Mouse (Mus musculus): ENCODE measurements around the gene Oit3. TPM values are rescaled to one million over a fixed set of nuclear protein-coding genes. Genes with fewer than 3 reads are reported as not detected.
A peak's percentile ranks its signal among the peaks of the same experiment; 100 is the strongest.
"Not testable (repeated sequence)": the region's sequence is repeated elsewhere in the genome, so short reads cannot be mapped to it uniquely, and the experiment has no call there.

Oit3 gene
- polyA plus RNA-seq, 1 experiment from 2014 or later: 1.9 TPM

DNA sequence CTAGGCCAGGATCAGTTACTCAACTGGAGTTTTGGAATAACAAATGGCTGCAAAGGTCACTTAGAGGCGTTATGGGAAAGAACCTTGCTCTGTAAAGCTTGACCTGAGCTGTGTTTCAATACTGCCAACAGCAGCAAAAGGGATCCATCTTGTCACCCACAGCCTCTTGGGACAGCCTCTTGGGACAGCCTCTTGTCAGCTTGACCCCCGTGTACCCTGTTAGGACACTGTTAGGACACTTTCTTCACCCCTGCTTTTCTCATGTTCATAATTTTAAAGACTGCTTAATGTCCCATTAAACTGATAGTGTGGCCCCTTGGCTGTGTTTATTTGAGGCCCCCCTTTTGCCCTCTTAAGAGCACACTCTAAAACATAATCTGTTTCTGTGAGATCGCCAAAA lies 17.1 kb downstream of the Oit3 start:
- ATAC-seq (ENCODE audit: low FRiP score, low TSS enrichment): peak; percentile 51; the same call in 1 of the 2 replicates
- H3K36me3 ChIP-seq (ENCODE audit: control insufficient read depth, insufficient read depth, low read length): no peaks in the 10 kb centered on the region
- no peak overlapping the region for H3K27ac ChIP-seq (ENCODE audit: low read depth, low read length)
- H3K27me3 ChIP-seq (ENCODE audit: control insufficient read depth, insufficient read depth, low read length): no peaks in the 10 kb centered on the region
- no peak overlapping the region for H3K4me3 ChIP-seq (ENCODE audit: low read length)
- WGBS: 14% methylated on average over 3 of the region's 3 CpGs
- peaks cover 9% of the 10 kb centered on the region; the same call in 1 of the 2 replicates for H3K4me1 ChIP-seq (ENCODE audit: control insufficient read depth, insufficient read depth, low read length)
- no peak overlapping the region for H3K4me2 ChIP-seq (replicated peaks; ENCODE audit: low read depth, low read length)
- H3K9me3 ChIP-seq (ENCODE audit: control insufficient read depth, low read length): no peaks in the 10 kb centered on the region
- no peak overlapping the region for H3K9ac ChIP-seq (ENCODE audit: low read depth, low read length)

DNA sequence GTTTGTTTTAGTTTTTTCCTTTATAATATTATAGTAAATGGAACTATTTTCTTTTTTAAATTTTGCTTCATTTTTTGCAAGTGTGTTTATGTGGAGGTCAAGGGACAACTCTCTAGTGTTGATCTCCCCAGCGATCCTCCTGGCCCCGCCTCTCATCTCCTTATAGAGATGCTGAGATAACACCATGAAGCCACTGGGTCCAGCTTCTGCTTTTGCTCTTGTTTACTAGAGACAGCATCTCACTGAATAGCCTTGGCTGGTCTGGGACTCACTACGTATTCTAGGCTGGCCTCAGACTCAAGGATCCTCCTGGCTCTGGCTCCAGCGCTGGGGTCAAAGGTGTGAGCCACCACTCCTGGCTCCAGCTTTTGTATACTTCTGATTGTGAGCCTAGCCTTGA lies 22.1 kb downstream of the Oit3 start:
- H3K27me3 ChIP-seq (ENCODE audit: control insufficient read depth, insufficient read depth, low read length): no peaks in the 10 kb centered on the region
- H3K4me3 ChIP-seq (ENCODE audit: low read length): no peak overlapping the region
- H3K9ac ChIP-seq (ENCODE audit: low read depth, low read length): no peak overlapping the region
- H3K36me3 ChIP-seq (ENCODE audit: control insufficient read depth, insufficient read depth, low read length): no peaks in the 10 kb centered on the region
- H3K27ac ChIP-seq (ENCODE audit: low read depth, low read length): no peak overlapping the region
- H3K4me1 ChIP-seq (ENCODE audit: control insufficient read depth, insufficient read depth, low read length): peaks cover 5% of the 10 kb centered on the region; the same call in 1 of the 2 replicates
- H3K4me2 ChIP-seq (replicated peaks; ENCODE audit: low read depth, low read length): no peak overlapping the region
- WGBS: 85% methylated on average over 4 of the region's 4 CpGs
- ATAC-seq (ENCODE audit: low FRiP score, low TSS enrichment): no peak
- H3K9me3 ChIP-seq (ENCODE audit: control insufficient read depth, low read length): no peaks in the 10 kb centered on the region

DNA sequence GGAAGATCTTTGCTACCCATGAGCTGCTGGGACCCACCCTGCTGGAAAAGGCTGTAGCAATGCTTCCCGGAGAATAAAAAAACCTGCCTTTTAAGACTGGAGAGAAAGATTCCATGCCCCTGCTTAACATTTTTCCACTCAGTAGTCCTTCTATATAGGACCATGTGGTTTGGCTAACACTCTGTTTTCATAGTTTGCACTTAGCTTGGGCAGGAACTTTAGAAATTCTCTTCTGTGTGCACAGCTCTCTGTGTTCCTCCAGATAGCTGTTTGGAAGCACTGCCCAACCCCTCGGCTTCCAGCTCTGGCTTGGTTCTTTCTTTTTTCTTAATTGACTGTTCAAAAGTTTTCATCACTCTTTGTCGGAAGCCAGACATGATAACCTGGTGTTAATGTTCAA lies 25.0 kb downstream of the Oit3 start:
- no peaks in the 10 kb centered on the region for H3K27me3 ChIP-seq (ENCODE audit: control insufficient read depth, insufficient read depth, low read length)
- no peaks in the 10 kb centered on the region for H3K9me3 ChIP-seq (ENCODE audit: control insufficient read depth, low read length)
- 86% methylated on average over 3 of the region's 3 CpGs for WGBS
- H3K36me3 ChIP-seq (ENCODE audit: control insufficient read depth, insufficient read depth, low read length): no peaks in the 10 kb centered on the region
- ATAC-seq (ENCODE audit: low FRiP score, low TSS enrichment): no peak
- H3K27ac ChIP-seq (ENCODE audit: low read depth, low read length): no peak overlapping the region
- no peak overlapping the region for H3K4me2 ChIP-seq (replicated peaks; ENCODE audit: low read depth, low read length)
- no peak overlapping the region for H3K4me3 ChIP-seq (ENCODE audit: low read length)
- H3K4me1 ChIP-seq (ENCODE audit: control insufficient read depth, insufficient read depth, low read length): no peaks in the 10 kb centered on the region
- no peak overlapping the region for H3K9ac ChIP-seq (ENCODE audit: low read depth, low read length)

DNA sequence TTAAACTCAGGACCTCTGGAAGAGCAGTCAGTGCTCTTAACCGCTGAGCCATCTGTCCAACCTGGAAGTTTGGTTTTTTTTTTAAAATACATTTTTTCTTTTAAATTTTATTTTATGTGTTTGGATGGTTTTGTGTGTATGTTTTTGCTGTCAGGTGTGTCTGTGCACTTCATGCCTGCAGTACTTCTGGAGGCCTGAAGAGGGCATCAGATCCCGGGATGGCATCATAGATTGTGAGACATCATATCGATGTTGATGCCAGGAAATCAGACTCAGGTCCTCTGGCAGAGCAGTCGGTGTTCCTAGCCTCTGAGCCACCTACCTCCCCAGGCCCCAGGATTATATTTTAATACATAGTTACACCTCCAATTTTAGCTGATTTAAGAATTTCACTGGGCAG lies 27.9 kb downstream of the Oit3 start:
- Histone ChIP-seq H3K27me3 (ENCODE audit: control insufficient read depth, insufficient read depth, low read length) (no peaks in the 10 kb centered on the region), H3K36me3 (ENCODE audit: control insufficient read depth, insufficient read depth, low read length) (no peaks in the 10 kb centered on the region), H3K4me3 (ENCODE audit: low read length) (no peak overlapping the region), H3K27ac (ENCODE audit: low read depth, low read length) (no peak overlapping the region), H3K4me1 (ENCODE audit: control insufficient read depth, insufficient read depth, low read length) (0 out of 2 replicates have a peak, but pooled peaks cover 3% of the 10 kb centered on the region), H3K4me2 (replicated peaks; ENCODE audit: low read depth, low read length) (no peak overlapping the region), H3K9me3 (ENCODE audit: control insufficient read depth, low read length) (no peaks in the 10 kb centered on the region), H3K9ac (ENCODE audit: low read depth, low read length) (no peak overlapping the region)
- ATAC-seq (ENCODE audit: low FRiP score, low TSS enrichment): no peak
- WGBS: 94% methylated on average over 4 of the region's 4 CpGs

DNA sequence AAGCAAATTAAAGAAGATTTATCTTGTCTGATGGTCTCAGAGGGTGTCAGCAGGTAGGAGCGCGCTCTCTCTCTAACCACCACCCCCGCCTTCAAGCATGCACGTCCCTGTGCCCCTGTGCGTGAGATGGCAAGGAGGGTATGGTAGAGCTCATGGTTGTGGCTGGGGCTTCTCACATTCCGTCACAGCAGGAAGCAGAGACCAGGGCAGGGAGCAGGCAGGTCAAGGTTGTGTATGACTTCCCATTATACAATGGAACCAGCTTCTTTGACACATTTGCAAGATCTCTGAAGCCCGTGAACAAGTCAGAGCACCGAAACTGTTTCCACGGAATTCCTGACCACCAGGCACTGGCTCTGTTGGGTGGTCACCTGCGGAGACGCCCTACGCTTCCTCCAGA lies 31.3 kb downstream of the Oit3 start:
- no peaks in the 10 kb centered on the region for H3K36me3 ChIP-seq (ENCODE audit: control insufficient read depth, insufficient read depth, low read length)
- H3K9ac ChIP-seq (ENCODE audit: low read depth, low read length): no peak overlapping the region
- no peaks in the 10 kb centered on the region for H3K27me3 ChIP-seq (ENCODE audit: control insufficient read depth, insufficient read depth, low read length)
- no peak overlapping the region for H3K27ac ChIP-seq (ENCODE audit: low read depth, low read length)
- H3K4me1 ChIP-seq (ENCODE audit: control insufficient read depth, insufficient read depth, low read length): 0 out of 2 replicates have a peak, but pooled peaks cover 4% of the 10 kb centered on the region
- no peak overlapping the region for H3K4me2 ChIP-seq (replicated peaks; ENCODE audit: low read depth, low read length)
- no peaks in the 10 kb centered on the region for H3K9me3 ChIP-seq (ENCODE audit: control insufficient read depth, low read length)
- ATAC-seq (ENCODE audit: low FRiP score, low TSS enrichment): no peak
- H3K4me3 ChIP-seq (ENCODE audit: low read length): no peak overlapping the region
- WGBS: 61% methylated on average over 12 of the region's 12 CpGs

DNA sequence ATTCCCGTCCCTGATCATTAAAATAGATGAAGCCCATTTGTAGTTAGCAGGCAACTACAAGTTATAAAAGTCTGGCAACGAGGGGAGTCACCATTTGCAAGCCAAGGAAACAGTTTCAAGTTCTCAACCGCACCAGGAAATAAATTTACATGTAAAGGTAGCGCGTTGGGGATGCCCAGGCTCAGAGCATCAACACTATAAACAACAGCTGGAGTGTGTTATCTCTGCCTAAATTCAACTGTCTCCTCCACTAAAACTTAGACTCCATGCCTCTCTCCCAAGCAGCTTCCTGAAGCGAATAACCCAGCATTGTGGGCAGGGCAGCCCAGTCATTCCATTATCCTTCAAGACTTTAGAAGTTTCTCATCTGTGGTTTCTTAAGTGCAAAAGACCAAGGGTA lies 33.1 kb downstream of the Oit3 start:
- H3K27me3 ChIP-seq (ENCODE audit: control insufficient read depth, insufficient read depth, low read length): no peaks in the 10 kb centered on the region
- H3K27ac ChIP-seq (ENCODE audit: low read depth, low read length): no peak overlapping the region
- H3K4me1 ChIP-seq (ENCODE audit: control insufficient read depth, insufficient read depth, low read length): 0 out of 2 replicates have a peak, but pooled peaks cover 4% of the 10 kb centered on the region
- H3K4me3 ChIP-seq (ENCODE audit: low read length): no peak overlapping the region
- peak; percentile 68; the same call in 1 of the 2 replicates for ATAC-seq (ENCODE audit: low FRiP score, low TSS enrichment)
- 12% methylated on average over 6 of the region's 6 CpGs for WGBS
- H3K9ac ChIP-seq (ENCODE audit: low read depth, low read length): no peak overlapping the region
- H3K4me2 ChIP-seq (replicated peaks; ENCODE audit: low read depth, low read length): no peak overlapping the region
- no peaks in the 10 kb centered on the region for H3K36me3 ChIP-seq (ENCODE audit: control insufficient read depth, insufficient read depth, low read length)
- H3K9me3 ChIP-seq (ENCODE audit: control insufficient read depth, low read length): no peaks in the 10 kb centered on the region

DNA sequence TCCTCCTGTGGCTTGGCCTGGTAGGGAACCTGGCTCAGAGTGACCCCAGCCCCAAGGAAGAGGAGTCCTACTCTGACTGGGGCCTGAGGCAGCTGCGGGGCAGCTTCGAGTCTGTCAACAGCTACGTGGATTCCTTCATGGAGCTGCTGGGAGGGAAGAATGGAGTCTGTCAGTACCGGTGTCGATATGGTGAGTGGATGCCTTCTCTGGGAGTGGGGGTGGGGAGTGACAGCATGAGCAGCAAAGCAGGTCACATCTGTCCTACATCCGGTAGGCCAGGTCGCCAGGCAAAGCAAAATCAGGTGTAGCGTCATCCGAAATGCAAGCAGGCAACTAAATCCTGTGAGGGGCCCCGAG lies 37.8 kb downstream of the Oit3 start:
- H3K27me3 ChIP-seq (ENCODE audit: control insufficient read depth, insufficient read depth, low read length): no peaks in the 10 kb centered on the region
- 81% methylated on average over 10 of the region's 10 CpGs for WGBS
- H3K36me3 ChIP-seq (ENCODE audit: control insufficient read depth, insufficient read depth, low read length): no peaks in the 10 kb centered on the region
- no peak for ATAC-seq (ENCODE audit: low FRiP score, low TSS enrichment)
- no peak overlapping the region for H3K27ac ChIP-seq (ENCODE audit: low read depth, low read length)
- no peaks in the 10 kb centered on the region for H3K9me3 ChIP-seq (ENCODE audit: control insufficient read depth, low read length)
- H3K9ac ChIP-seq (ENCODE audit: low read depth, low read length): no peak overlapping the region
- no peak overlapping the region for H3K4me2 ChIP-seq (replicated peaks; ENCODE audit: low read depth, low read length)
- H3K4me3 ChIP-seq (ENCODE audit: low read length): no peak overlapping the region
- 0 out of 2 replicates have a peak, but pooled peaks cover 2% of the 10 kb centered on the region for H3K4me1 ChIP-seq (ENCODE audit: control insufficient read depth, insufficient read depth, low read length)

DNA sequence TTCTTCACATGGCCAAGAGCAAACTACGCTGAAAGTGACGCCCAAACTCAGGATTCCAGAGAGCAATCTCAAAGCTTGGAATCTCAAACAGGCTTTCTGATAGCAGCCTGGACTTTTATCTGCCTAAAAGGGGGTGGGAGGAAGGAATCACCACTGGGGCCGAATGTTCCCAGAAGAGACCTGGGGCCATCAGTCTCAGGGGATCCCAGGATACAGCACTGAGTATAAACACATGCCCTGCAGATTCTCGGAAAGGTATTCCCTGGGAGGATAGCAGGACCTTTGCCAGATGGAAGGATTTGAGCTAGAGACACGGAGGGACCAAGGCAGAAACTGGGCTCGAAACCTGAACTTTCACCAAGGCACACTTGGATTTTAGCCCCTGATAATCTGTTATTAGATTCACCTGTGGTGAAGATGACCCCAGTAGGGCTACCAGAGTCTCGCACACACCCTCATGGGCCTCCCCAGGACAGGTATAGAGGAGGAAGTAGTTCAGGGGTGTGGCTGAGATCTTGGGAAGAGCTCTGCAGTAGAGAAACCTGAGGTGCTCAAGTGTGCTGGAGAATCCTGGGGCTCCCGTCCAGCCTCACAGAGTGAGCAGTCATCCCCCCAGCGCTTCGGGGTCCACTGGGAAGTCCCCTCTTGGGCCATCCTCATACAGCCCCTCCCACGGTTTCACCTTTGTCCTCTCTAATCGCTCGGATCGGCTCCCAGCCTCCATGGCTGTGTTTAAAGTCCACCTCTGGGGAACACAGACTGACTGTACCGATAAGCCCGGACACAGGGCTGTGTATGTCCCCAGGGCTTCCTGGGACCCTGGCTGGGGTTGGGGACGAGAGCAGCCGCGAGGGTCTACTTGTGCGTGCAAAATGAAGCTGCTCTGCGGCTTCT lies 38.4 kb downstream of the Oit3 start, which contains the start of gene Pla2g12b:
Gene Pla2g12b, plus strand, starts transcription at position 762 of the 894 bp plus-strand sequence.
- no peak within 1 kb of the TSS for H3K4me3 ChIP-seq (ENCODE audit: low read length)
- no peak within 1 kb of the TSS for H3K9ac ChIP-seq (ENCODE audit: low read depth, low read length)
- WGBS: 71% methylated on average over 21 of the region's 21 CpGs
- no peaks in the 10 kb centered on the region for H3K36me3 ChIP-seq (ENCODE audit: control insufficient read depth, insufficient read depth, low read length)
- no peak within 1 kb of the TSS for H3K4me2 ChIP-seq (replicated peaks; ENCODE audit: low read depth, low read length)
- ATAC-seq (ENCODE audit: low FRiP score, low TSS enrichment): peak; percentile 47; the same call in 1 of the 2 replicates
- no peaks in the 10 kb centered on the region for H3K9me3 ChIP-seq (ENCODE audit: control insufficient read depth, low read length)
- H3K27ac ChIP-seq (ENCODE audit: low read depth, low read length): no peak within 1 kb of the TSS
- H3K27me3 ChIP-seq (ENCODE audit: control insufficient read depth, insufficient read depth, low read length): no peaks in the 10 kb centered on the region
- H3K4me1 ChIP-seq (ENCODE audit: control insufficient read depth, insufficient read depth, low read length): no peaks in the 10 kb centered on the region

DNA sequence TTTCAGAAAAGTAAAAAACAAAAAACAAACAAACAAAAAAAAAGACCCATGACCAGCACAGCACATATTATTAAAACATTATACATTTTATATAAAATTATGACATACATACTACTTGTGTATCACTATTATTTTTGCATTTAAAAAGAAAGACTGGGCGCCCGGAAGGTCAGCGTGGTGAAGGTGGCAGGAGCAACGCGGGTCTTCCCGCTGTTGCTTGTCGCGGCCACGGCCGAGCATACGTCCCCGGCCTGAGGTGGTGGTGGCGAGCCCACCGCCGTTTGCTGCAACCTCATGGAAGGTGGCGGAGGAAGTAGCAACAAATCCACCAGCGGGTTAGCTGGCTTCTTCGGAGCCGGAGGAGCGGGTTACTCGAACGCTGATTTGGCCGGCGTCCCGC lies 46.1 kb downstream of the Oit3 start, which contains the start of gene Gm10273:
Gene Gm10273, plus strand, starts transcription at position 172 of the 400 bp plus-strand sequence.
- not testable (repeated sequence) for H3K27me3 ChIP-seq (ENCODE audit: control insufficient read depth, insufficient read depth, low read length); H3K4me1 ChIP-seq (ENCODE audit: control insufficient read depth, insufficient read depth, low read length); H3K9ac ChIP-seq (ENCODE audit: low read depth, low read length); H3K9me3 ChIP-seq (ENCODE audit: control insufficient read depth, low read length); H3K4me3 ChIP-seq (ENCODE audit: low read length); ATAC-seq (ENCODE audit: low FRiP score, low TSS enrichment); H3K36me3 ChIP-seq (ENCODE audit: control insufficient read depth, insufficient read depth, low read length); H3K27ac ChIP-seq (ENCODE audit: low read depth, low read length); H3K4me2 ChIP-seq (replicated peaks; ENCODE audit: low read depth, low read length)
- WGBS: 93% methylated on average over 12 of the region's 25 CpGs

All from kidney, embryonic 14.5 days (tissue).